Mouse (Mus musculus) mesoderm, embryonic 11.5 days (tissue): ENCODE results near the gene Xk.
"Not testable (repeated sequence)": the region's sequence is repeated elsewhere in the genome, so short reads cannot be mapped to it uniquely, and the experiment has no call there.

Source experiments
- DNase-seq: peaks from one replicate; pipeline ENCODE4 v3.0.0-alpha.2; 2012; ENCODE audit warnings: low read depth, low spot score

The Xk gene

DNA sequence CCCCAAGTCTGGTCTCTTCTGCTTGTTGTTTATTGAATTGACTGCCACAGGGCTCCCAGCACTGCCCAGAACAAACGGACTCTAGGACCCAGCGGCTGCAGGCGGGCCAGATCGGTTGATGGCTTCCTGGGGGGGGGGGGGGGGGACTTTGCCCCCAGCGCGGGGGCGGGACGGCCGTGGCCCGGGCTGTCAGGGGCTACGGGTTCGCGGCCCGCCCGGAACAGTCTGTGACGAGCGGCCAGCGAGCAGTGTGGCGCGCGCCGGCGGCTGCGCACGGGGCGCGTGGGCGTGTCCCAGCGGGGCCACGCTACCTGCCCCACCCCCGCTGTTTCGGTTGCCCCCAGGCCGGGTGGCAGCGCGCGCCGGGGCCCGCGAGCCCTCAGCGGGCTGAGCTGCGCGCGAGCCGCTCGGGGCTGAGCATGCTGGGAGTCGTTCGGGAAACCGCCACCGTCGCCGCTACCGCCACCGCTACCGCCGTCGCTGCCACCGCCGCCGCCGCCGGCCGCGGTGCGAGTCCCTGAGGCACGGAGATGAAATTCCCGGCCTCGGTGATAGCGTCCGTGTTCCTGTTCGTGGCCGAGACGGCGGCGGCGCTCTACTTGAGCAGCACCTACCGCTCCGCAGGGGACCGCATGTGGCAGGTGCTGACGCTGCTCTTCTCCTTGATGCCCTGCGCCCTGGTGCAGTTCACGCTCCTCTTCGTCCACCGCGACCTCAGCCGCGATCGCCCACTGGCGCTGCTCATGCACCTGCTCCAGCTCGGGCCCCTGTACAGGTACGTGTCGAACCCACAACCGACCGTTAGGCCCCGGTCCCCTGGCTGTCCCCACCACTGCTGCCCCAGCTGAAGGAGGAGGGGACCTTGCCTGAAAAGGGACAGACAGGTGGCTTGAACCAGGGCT lies at the start of gene Xk:
Xk (plus strand) TSS at position 297 of the 902 bp plus-strand sequence.
- peak; percentile 50 for DNase-seq

GRCm38 (mm10) chrX:9227105-9227504 lies 45.5 kb upstream of the Xk start:
- DNase-seq: no peak

GRCm38 (mm10) chrX:9240737-9241591 lies 31.6 kb upstream of the Xk start:
- no peak for DNase-seq

DNA sequence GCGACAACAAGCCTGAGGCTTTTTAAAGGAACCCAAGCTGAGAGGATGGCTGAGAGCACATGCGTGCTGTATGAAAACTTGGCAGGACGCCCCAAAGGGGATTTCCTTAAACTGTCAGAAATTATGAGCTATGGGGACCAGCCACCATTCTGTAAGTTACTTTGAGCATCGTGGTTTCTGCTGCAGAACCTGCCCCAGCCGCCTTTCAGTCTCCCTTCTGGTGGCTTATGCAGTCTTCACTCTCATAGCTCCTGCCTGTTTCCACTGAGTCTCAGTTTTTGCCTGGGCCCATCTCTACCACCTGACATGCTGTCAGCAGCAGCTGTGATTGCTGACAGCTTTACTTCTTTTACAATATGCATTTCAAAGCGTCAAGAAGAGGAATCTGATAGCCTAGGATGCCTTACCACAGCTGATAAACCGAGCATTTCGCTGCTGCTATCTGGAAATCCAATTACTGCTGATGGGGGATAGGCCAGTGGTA lies 29.1 kb upstream of the Xk start:
- DNase-seq: no peak

- no peak for DNase-seq
These were observed 27.8 kb upstream of the Xk start for GRCm38 (mm10) chrX:9244603-9245336.

DNA sequence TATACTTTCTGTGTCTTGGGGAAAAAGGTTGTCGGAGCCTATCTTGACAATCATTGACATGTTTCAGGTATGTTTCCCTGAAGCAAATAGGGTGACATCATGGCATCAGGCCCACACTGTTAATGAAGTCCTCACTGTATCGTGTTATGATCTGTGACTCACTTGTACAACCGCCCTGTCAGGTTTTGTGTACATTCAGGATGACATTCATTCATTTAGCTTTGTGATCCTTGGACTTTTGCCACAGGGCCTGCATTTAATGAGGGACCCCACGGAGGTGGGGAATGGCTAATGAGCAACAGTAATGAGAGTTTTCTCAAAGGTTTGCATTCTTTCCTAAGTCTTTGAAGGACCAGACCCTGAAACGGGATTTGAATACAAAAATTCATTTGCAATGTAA lies 23.6 kb upstream of the Xk start:
- DNase-seq: no peak

GRCm38 (mm10) chrX:9253990-9254389 lies 18.6 kb upstream of the Xk start:
- DNase-seq: no peak

GRCm38 (mm10) chrX:9254901-9255300 lies 17.7 kb upstream of the Xk start:
- DNase-seq: no peak

- no peak for DNase-seq
These were observed 15.8 kb upstream of the Xk start, which contains the start of gene Gm14862 for GRCm38 (mm10) chrX:9256766-9257165. Gene Gm14862, minus strand, starts transcription at chrX:9256899.

DNA sequence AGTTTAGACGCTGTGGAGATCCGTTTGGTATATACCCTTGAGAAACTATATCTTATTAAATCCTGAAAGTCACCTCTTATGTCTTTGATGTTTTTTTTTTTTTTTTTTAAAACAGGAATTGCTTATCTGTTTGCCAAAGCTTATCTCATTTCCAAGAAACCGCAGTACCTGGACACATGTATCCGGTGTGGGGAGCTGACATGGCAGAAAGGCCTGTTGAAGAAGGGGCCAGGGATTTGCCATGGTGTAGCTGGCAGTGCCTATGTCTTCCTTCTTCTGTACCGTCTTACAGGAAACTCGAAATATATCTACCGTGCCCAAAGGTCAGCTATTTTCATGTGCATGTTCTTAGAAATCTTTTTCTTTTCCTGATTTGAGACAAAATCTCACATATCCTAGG lies 14.7 kb upstream of the Xk start:
- DNase-seq: no peak

GRCm38 (mm10) chrX:9259267-9259666 lies 13.3 kb upstream of the Xk start:
- no peak for DNase-seq

DNA sequence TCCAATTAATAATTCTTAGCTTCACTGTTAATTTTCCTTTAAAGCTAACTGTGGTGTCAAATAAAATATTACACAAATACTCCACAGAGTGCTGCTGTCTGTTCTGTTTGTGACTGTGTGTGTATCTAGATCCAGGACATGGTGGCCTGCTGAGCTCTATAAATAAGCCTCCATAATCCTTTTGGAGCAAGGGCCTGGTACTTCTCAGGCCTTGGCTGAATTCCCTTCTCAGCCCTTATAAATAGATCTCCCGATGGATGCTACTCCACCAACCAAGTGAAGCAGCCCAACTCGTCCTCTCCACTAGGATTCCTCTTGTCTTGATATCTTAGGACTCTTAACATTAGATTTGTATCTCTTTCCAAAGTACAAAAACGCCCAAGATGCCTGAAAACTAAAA lies 1.4 kb upstream of the Xk start:
- no peak for DNase-seq

- DNase-seq: no peak
These were observed 553 bp upstream of the Xk start for GRCm38 (mm10) chrX:9271947-9272459.

DNA sequence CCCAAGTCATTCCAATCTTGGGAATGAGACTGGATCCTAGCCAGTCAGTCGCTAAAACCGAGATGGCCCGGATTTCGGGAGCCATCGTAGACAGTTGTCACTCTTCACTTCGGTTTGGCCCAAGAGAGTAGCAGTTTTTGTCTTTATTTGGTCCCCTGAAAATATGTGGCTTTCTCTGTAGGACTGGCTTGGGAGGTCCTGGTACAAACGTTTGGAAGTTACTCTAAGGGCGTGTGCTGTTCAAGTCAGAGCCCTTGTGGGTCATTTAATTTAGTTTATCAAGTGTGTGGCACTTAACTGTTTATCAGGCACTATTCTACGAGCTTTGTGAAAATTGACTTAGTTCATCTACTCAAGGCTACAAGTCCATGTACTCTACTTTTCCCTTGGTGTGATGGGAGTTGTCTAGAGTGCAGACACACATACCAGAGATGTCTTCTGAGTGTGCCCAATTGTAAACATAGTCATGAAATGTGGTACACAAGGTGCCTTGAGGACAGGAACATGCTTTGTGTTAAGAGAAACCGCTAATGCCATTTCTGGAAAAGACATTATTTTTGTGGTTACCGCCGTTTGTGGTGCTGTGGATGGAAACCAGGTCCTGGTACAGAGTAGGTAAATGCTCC lies 934 bp downstream of the Xk start:
- DNase-seq: no peak

GRCm38 (mm10) chrX:9274321-9274720 lies 1.8 kb downstream of the Xk start:
- DNase-seq: no peak

- not testable (repeated sequence) for DNase-seq
These were observed 10.9 kb downstream of the Xk start, which contains the start of gene H2al1m for GRCm38 (mm10) chrX:9283464-9283863. Gene H2al1m, plus strand, starts transcription at chrX:9283764.

DNA sequence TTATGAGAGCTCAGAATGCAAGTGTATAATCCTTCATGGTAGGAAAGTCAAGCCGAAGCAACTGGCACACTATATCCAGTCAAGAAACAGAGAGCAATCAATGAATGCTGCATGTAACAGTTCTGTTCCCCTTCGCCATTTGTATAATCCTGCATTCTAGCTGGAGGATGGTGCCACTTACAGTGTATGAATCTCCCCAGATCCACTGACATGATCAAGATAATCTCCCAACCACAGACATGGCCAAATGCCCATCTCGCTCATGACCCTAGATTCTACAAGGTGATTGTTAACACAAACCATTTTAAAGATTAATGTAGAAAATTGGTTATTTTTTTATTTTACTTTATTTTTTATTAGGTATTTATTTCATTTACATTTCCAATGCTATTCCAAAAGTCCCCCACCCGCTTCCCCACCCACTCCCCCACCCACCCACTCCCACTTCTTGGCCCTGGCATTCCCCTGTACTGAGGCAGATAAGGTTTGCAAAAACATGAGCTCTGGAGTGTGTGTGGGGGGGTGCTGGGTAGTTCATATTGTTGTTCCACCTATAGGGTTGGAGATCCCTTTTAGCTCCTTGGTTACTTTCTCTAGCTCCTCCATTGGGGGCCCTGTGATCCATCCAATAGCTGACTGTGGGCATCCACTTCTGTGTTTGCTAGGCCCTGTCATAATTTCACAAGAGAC lies 20.7 kb downstream of the Xk start:
- not testable (repeated sequence) for DNase-seq

- no peak for DNase-seq
These were observed 25.9 kb downstream of the Xk start for GRCm38 (mm10) chrX:9298413-9298864.

DNA sequence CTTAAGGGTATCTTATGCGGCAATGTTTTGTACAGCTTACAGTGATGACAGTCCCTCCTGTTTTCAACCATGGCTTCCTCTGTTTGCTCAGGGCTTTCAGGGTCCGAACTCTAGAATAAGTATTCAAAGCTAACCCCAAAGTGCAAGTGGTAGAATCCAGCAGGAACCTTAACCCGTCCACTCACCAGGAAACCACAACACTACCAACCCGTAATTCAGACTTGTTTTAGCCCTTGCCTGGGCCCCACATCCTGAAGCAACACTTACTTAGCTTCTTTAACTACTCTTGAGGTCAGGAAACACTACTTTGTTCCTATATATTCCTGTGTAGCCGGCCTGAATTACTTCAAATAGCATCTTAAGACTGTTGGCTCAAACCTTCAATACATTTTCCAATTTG lies 30.2 kb downstream of the Xk start:
- no peak for DNase-seq

DNA sequence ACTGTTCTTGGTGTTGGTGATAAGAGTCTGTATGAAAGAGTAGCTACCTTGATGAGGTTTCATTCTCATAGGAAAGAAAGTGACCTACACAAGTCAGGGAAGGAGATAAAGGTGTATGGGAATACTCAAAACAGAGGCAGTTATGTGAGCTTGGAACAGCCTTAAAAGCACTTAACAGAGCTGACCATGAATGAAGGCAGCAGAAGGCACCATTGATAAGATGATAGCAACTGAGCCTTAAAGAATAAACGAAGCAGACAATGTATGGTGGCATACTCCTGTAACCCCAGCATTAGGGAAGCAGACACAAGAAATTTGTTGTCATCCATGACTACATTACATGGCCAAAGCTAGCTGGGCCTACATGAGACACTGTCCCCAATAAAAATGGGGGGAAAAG lies 30.9 kb downstream of the Xk start:
- DNase-seq: no peak
